Mouse (Mus musculus) gastrocnemius, adult 8-10 months (tissue): ENCODE measurements at regions not wholly inside any gene's neighbourhood (a gene's known extent, or its start where the extent isn't known, plus 50 kb on each side); places are given as distances from the start of the nearest gene placed in this dataset.

ENCODE experiments used
- DNase-seq, 2 experiments: peaks; one replicate each; pipeline ENCODE4 v3.0.0; 2022; ENCODE audit warnings: low spot score in 2 of 2

- no peak for DNase-seq
These were observed 150.3 kb downstream of the Rpl14 start for GRCm38 (mm10) chr9:120721451-120722123.

- DNase-seq, result no peak
These were observed 151.8 kb downstream of the Rpl14 start for GRCm38 (mm10) chr9:120723026-120723425.

GRCm38 (mm10) chr9:120731952-120732622, 160.8 kb downstream of the Rpl14 start:
- no peak for DNase-seq

- DNase-seq, result no peak
These were observed 161.5 kb downstream of the Rpl14 start for GRCm38 (mm10) chr9:120732650-120733293.

GRCm38 (mm10) chr9:120733681-120734465, 162.6 kb downstream of the Rpl14 start:
- DNase-seq, result no peak

GRCm38 (mm10) chr9:120735217-120735616, 164.0 kb downstream of the Rpl14 start:
- DNase-seq, result no peak

GRCm38 (mm10) chr9:120737956-120738355, 166.7 kb downstream of the Rpl14 start:
- DNase-seq, result no peak

GRCm38 (mm10) chr9:120739199-120739952, 168.1 kb downstream of the Rpl14 start:
- peak; percentile 6 to 8 for DNase-seq

- DNase-seq, result no peak
These were observed 168.8 kb downstream of the Rpl14 start for GRCm38 (mm10) chr9:120739953-120740524.

- no peak for DNase-seq
These were observed 170.3 kb downstream of the Rpl14 start for GRCm38 (mm10) chr9:120741521-120741920.

- no peak for DNase-seq
These were observed 172.2 kb downstream of the Rpl14 start for GRCm38 (mm10) chr9:120743455-120743854.

GRCm38 (mm10) chr9:120745674-120746073, 174.4 kb downstream of the Rpl14 start:
- no peak for DNase-seq

- no peak for DNase-seq
These were observed 178.2 kb upstream of the Ctnnb1 start for GRCm38 (mm10) chr9:120750820-120751219.

- no peak for DNase-seq
These were observed 177.1 kb upstream of the Ctnnb1 start for GRCm38 (mm10) chr9:120751686-120752484.

- no peak for DNase-seq
These were observed 174.9 kb upstream of the Ctnnb1 start for GRCm38 (mm10) chr9:120754151-120754550.

GRCm38 (mm10) chr9:120755486-120755885, 173.5 kb upstream of the Ctnnb1 start:
- DNase-seq, result no peak

GRCm38 (mm10) chr9:120758003-120758402, 171.0 kb upstream of the Ctnnb1 start:
- DNase-seq, result no peak

- DNase-seq, result no peak
These were observed 170.4 kb upstream of the Ctnnb1 start for GRCm38 (mm10) chr9:120758632-120759031.

GRCm38 (mm10) chr9:120759771-120760170, 169.2 kb upstream of the Ctnnb1 start:
- DNase-seq, result no peak

- no peak for DNase-seq
These were observed 165.2 kb upstream of the Ctnnb1 start for GRCm38 (mm10) chr9:120763802-120764201.
